Mouse (Mus musculus) limb, embryonic 11.5 days (tissue): ENCODE measurements around the gene Igfbp7. TPM values are rescaled to one million over a fixed set of nuclear protein-coding genes. Genes with fewer than 3 reads are reported as not detected.

Source experiments
- ATAC-seq: fragments of 200-750 bp; cut with Nextera tagmentation; 2 replicates; pipeline ENCODE4 v1.8.0; 2017; ENCODE audit warnings: low read depth; ENCODE audit not compliant: insufficient number of reproducible peaks, low FRiP score, low TSS enrichment
- DNase-seq: peaks from one replicate; pipeline ENCODE4 v3.0.0-alpha.2; 2015; ENCODE audit warnings: low spot score
- H3K27ac ChIP-seq: fragments of 300-500 bp; sonication (generic); replicated peaks from 2 replicates; pipeline ENCODE4 v1.5.1; 2014; ENCODE audit warnings: low read depth, mild to moderate bottlenecking, low read length
- H3K27me3 ChIP-seq: fragments of 300-500 bp; sonication (generic); 2 replicates; pipeline ENCODE4 v1.6.1; 2014; ENCODE audit warnings: mild to moderate bottlenecking, low read length, mixed read lengths; ENCODE audit not compliant: control insufficient read depth, insufficient read depth
- H3K36me3 ChIP-seq: fragments of 300-500 bp; sonication (generic); 2 replicates; pipeline ENCODE4 v1.6.1; 2014; ENCODE audit warnings: mild to moderate bottlenecking, low read length, moderate library complexity, mixed read lengths; ENCODE audit not compliant: control insufficient read depth, insufficient read depth
- H3K4me1 ChIP-seq: fragments of 300-500 bp; sonication (generic); 2 replicates; pipeline ENCODE4 v1.6.1; 2014; ENCODE audit warnings: low read length, mixed read lengths; ENCODE audit not compliant: control insufficient read depth, insufficient read depth
- H3K4me2 ChIP-seq: fragments of 300-500 bp; sonication (generic); 2 replicates; pipeline ENCODE4 v1.6.1; 2014; ENCODE audit warnings: low read depth, mild to moderate bottlenecking, moderate library complexity; ENCODE audit not compliant: severe bottlenecking
- H3K4me3 ChIP-seq: fragments of 300-500 bp; sonication (generic); 2 replicates; pipeline ENCODE4 v1.5.1; 2014; ENCODE audit warnings: low read depth, low read length
- H3K9ac ChIP-seq: fragments of 300-500 bp; sonication (generic); 2 replicates; pipeline ENCODE4 v1.6.1; 2014; ENCODE audit warnings: mild to moderate bottlenecking, low read length
- H3K9me3 ChIP-seq: fragments of 300-500 bp; sonication (generic); 2 replicates; pipeline ENCODE4 v1.6.1; 2016; ENCODE audit warnings: low read length; ENCODE audit not compliant: control insufficient read depth
- WGBS: fragments of 180-500 bp; shearing (Covaris S2); extraction: QIAGEN DNeasy Blood & Tissue Kit; methylation state at CpG from one replicate; pipeline ENCODE4 v1.1.7; 2014; 5-methylcytosine and 5-hydroxymethylcytosine counted together
- polyA plus RNA-seq: library from polyadenylated mRNA; unstranded; fragments of >200 nt; fragmentation: Nextera tagmentation; extraction: Ambion mirVana; gene quantifications from 2 replicates; pipeline ENCODE4 v1.2.1, GENCODE M21; 2014

The Igfbp7 gene
- polyA plus RNA-seq, 1 experiment from 2014 or later, result 1.9 TPM

DNA sequence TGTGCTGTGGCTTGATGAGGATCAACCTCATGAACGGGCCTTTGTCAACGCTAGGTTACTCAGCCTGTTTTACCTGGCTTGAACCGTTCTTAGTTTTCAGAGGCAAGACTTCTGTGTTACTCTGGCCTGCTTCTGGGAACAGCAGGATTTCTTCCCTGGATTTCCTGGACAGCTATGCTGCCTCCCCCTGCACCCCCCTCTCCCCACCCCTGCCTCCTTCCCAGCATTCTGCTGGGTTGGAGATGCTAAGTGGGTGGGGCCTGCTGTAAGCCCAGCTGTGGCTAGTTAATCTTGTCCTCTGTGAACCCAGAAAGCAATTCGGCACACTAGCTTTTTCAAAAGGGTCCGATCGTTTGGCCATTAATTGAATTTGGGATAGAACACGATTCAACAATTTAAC lies 7.7 kb downstream of the Igfbp7 start:
- H3K27me3 ChIP-seq, result no peaks in the 10 kb centered on the region
- 77% methylated on average over 7 of the region's 7 CpGs for WGBS
- ATAC-seq, result no peak
- H3K27ac ChIP-seq, result no peak overlapping the region
- H3K4me3 ChIP-seq, result no peak overlapping the region
- no peak for DNase-seq
- H3K9me3 ChIP-seq, result no peaks in the 10 kb centered on the region
- H3K9ac ChIP-seq, result no peak overlapping the region
- no peak overlapping the region for H3K4me2 ChIP-seq
- no peaks in the 10 kb centered on the region for H3K36me3 ChIP-seq
- no peaks in the 10 kb centered on the region for H3K4me1 ChIP-seq

DNA sequence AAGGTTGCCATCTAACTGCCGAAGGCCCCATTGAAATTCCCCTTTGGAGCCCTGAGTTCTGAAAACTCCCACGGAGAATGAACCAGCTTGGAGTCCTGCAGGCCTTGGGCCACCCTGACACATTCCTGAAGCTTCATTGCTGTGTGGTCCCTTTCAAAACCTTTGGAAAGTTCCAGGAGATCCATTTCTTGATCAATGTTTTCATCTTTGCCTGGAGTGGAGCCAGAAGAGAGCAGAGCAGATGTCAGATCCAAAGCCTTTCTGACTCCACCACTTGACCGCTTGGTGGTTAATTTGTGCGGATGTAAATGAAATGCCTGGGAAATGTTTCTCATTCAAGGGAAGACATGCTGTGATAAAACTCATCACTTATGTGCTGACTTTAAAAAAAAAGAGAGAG lies 8.8 kb downstream of the Igfbp7 start:
- H3K36me3 ChIP-seq, result no peaks in the 10 kb centered on the region
- 89% methylated on average over 4 of the region's 4 CpGs for WGBS

DNA sequence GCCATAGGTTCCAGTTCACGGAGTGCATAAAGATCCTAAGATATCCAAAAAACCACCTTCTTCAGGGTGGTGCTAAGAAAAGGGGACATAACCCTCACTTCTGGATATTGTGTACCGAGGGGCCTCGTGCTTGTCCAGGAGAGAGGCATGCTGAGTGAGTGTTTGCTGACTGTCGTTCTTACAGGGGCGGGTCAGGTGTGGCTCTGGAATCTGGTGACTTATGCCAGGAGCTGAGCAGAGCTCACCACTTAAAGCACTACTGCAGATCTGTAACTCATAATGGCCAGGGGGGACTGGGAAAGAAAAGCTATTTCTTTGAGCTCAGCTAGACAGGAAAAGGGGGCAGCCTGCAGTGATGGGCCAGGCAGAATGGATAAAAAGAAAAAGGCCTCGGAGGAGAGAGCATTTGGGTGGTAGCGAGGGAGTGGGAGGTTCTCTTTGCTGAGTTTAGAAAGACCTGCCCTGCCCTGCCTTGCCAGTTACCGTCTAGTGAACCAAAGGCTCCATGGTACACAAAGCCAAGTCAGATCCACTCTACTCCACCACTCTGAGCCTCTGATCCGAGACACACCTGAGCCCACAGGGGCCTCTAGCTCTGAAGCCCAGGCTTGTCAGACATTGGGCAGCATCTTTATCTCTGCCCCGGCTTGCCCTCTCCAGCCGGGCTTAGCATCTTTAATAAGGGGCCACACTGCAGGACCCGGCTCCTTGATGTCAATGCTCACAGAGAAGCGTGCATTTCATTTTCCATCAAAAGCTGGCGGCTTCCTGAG lies 9.4 kb downstream of the Igfbp7 start:
- no peak overlapping the region for H3K27ac ChIP-seq
- DNase-seq, result no peak
- no peaks in the 10 kb centered on the region for H3K4me1 ChIP-seq

More for the DNA sequence above, 8.8 kb downstream of the Igfbp7 start:
- H3K27me3 ChIP-seq, result no peaks in the 10 kb centered on the region
- no peaks in the 10 kb centered on the region for H3K4me1 ChIP-seq
- DNase-seq, result no peak
- no peak for ATAC-seq
- H3K9me3 ChIP-seq, result no peaks in the 10 kb centered on the region
- H3K27ac ChIP-seq, result no peak overlapping the region
- no peak overlapping the region for H3K4me3 ChIP-seq
- H3K4me2 ChIP-seq, result no peak overlapping the region
- H3K9ac ChIP-seq, result no peak overlapping the region

DNA sequence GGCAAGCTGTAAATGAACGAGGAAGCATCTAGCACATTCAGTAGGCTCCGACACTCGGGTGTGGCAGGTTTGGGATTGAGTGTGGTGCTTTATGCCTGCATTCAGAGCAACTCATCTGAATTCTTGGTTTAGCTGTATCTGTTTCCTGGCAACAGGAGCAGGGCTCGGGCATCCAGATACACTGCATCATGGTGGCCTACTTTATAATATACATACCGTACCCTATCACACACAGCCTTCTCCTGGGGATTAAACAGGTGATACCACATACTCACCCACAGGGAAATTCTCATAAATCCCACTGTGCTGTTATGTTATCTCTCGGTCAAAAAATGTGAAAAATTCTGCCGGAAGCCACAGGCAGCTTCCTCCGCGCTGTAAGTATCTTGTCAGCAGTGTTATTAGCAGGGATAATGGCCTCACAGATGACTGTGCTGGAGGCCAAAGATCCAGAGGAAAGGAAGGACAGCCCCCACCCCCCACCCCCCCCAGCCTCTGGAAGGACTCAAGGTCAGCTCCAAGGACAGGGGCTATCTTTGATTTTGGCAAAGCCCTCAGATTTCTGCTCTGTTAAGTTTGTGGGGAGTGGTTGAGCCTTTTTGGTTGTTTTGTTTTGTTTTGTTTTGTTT lies 13.7 kb downstream of the Igfbp7 start:
- Histone ChIP-seq H3K4me2 (no peak overlapping the region), H3K4me3 (no peak overlapping the region), H3K4me1 (no peaks in the 10 kb centered on the region), H3K9me3 (no peaks in the 10 kb centered on the region), H3K9ac (no peak overlapping the region), H3K36me3 (no peaks in the 10 kb centered on the region), H3K27ac (no peak overlapping the region), H3K27me3 (no peaks in the 10 kb centered on the region)
- DNase-seq, result no peak
- whole genome bisulfite sequencing, result 85% methylated on average over 9 of the region's 9 CpGs
- ATAC-seq, result no peak

More for the DNA sequence above, 9.4 kb downstream of the Igfbp7 start:
- H3K4me3 ChIP-seq, result no peak overlapping the region
- H3K9ac ChIP-seq, result no peak overlapping the region
- ATAC-seq, result no peak
- no peaks in the 10 kb centered on the region for H3K36me3 ChIP-seq
- H3K9me3 ChIP-seq, result no peaks in the 10 kb centered on the region
- WGBS, result 80% methylated on average over 14 of the region's 14 CpGs
- no peak overlapping the region for H3K4me2 ChIP-seq
- no peaks in the 10 kb centered on the region for H3K27me3 ChIP-seq

DNA sequence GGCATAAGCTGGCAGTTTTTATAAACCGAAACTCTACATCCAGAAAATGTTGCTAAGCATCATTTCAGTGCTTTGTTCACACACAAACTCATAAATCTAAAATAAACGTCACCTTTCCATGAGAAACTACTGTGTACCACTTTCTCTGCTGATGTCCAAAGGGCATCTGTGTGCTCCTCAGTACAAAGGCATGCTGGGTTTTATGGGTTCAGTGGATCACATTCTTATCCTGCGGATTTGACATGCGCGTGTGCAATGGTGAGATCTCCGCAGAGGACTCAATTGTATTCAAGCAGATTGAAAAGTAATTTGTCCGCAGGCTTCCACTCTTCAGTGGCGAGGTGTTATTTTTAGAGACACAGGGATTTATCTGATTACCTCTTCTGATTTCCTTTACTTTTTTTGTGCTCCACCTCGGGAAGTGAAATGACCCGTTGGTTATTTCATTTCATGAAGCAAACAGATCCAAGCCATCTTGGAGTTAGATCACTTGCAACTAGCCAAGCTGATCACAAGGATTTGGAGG lies 14.7 kb downstream of the Igfbp7 start:
- DNase-seq (no peak), ATAC-seq (no peak)
- Histone ChIP-seq H3K27ac (no peak overlapping the region), H3K9me3 (no peaks in the 10 kb centered on the region), H3K4me2 (no peak overlapping the region), H3K4me1 (no peaks in the 10 kb centered on the region), H3K36me3 (no peaks in the 10 kb centered on the region), H3K27me3 (no peaks in the 10 kb centered on the region), H3K9ac (no peak overlapping the region), H3K4me3 (no peak overlapping the region)
- WGBS, result 92% methylated on average over 10 of the region's 10 CpGs

DNA sequence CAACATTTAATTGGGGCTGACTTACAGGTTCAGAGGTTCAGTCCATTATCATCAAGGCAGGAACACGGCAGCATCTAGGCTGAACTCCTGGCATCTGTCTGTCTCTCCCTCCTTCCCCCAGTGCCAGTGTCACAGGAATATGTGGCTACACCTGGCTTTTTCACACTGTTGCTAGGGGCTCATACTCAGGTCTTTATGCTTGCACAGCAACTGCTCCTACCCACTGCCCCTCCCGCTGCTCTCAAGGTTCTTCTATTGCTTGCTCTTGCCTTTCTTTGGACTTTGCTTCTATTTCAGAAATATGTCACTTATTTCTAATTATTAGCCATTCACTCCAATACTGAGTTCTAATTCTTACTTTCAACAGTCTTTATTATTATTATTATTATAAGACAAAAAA lies 17.6 kb downstream of the Igfbp7 start:
- H3K9me3 ChIP-seq, result no peaks in the 10 kb centered on the region
- no peak overlapping the region for H3K9ac ChIP-seq
- no peaks in the 10 kb centered on the region for H3K36me3 ChIP-seq
- DNase-seq (no peak), ATAC-seq (no peak)
- no peak overlapping the region for H3K27ac ChIP-seq
- 88% methylated on average over 2 of the region's 2 CpGs for WGBS
- H3K4me3 ChIP-seq, result no peak overlapping the region
- no peaks in the 10 kb centered on the region for H3K4me1 ChIP-seq
- no peaks in the 10 kb centered on the region for H3K27me3 ChIP-seq
- H3K4me2 ChIP-seq, result no peak overlapping the region

DNA sequence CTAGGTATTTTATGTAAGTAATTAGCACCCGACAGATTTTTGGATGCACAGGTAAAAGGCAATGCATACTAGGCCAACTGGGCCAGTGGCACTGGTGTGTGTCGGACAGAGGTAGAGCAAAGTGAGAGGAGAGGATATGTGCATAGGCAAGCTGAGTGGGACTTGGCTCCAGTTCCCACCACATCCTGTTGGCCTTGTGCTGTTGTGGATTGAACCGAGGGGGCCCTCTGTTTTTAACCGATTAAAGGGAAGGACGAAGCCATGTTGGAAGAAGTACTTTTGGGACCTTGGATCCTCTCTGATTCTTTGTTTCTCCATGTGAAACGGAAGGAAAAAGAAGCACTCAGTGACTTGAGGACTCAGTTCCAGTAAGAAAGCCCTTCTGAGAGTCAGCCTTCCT lies 19.5 kb downstream of the Igfbp7 start:
- H3K9ac ChIP-seq, result no peak overlapping the region
- no peak overlapping the region for H3K4me2 ChIP-seq
- DNase-seq (no peak), ATAC-seq (no peak)
- no peak overlapping the region for H3K27ac ChIP-seq
- no peaks in the 10 kb centered on the region for H3K9me3 ChIP-seq
- no peaks in the 10 kb centered on the region for H3K27me3 ChIP-seq
- no peaks in the 10 kb centered on the region for H3K36me3 ChIP-seq
- 80% methylated on average over 6 of the region's 6 CpGs for WGBS
- no peak overlapping the region for H3K4me3 ChIP-seq
- no peaks in the 10 kb centered on the region for H3K4me1 ChIP-seq

DNA sequence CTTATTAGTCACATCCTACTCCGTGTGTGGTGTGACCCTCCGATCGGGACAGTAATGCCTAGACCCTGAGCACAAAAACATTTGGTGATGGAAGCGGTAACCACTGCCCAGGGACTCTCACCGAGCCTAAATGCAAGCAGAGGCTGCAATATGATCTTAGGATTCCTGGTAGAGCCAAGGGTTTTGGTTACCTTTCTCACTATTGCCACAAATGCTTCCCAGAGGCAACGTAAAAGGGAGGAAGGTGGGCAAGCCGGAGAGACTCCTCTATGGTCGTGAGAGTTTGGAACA lies 20.5 kb downstream of the Igfbp7 start:
- Histone ChIP-seq H3K27me3 (no peaks in the 10 kb centered on the region), H3K9me3 (no peaks in the 10 kb centered on the region), H3K4me2 (no peak overlapping the region), H3K36me3 (no peaks in the 10 kb centered on the region), H3K4me1 (no peaks in the 10 kb centered on the region), H3K4me3 (no peak overlapping the region), H3K27ac (no peak overlapping the region), H3K9ac (no peak overlapping the region)
- WGBS, result 80% methylated on average over 8 of the region's 8 CpGs
- DNase-seq (no peak), ATAC-seq (no peak)
